Mouse (Mus musculus) CH12.LX (cell line): ENCODE measurements around the gene Dtnbp1. TPM values are rescaled to one million over a fixed set of nuclear protein-coding genes. Genes with fewer than 3 reads are reported as not detected.

Experiments used
- DNase-seq: peaks from one replicate; pipeline ENCODE4 v3.0.0-alpha.2; 2013; ENCODE audit errors: extremely low read depth
- H3K27ac ChIP-seq: 2 replicates; pipeline ENCODE4 v1.5.1; 2012; ENCODE audit warnings: low read depth, mild to moderate bottlenecking, control low read depth, moderate library complexity; ENCODE audit not compliant: insufficient read depth
- H3K27me3 ChIP-seq: replicated peaks from 2 replicates; pipeline ENCODE3; 2012; ENCODE audit warnings: inconsistent platforms
- H3K36me3 ChIP-seq, 2 experiments: replicated peaks in 1 of 2; 2 replicates each; pipeline versions ENCODE3 to v1.6.1; 2012; ENCODE audit warnings: inconsistent platforms in 1 of 2, low read length in 1 of 2, mild to moderate bottlenecking in 1 of 2, mixed read lengths in 1 of 2, moderate library complexity in 1 of 2; ENCODE audit not compliant: control insufficient read depth in 1 of 2, insufficient read depth in 1 of 2
- H3K4me1 ChIP-seq, 2 experiments: 2 replicates each; pipeline ENCODE4 v1.6.1; 2012; ENCODE audit warnings: inconsistent platforms in 1 of 2, moderate library complexity in 1 of 2; ENCODE audit not compliant: insufficient read depth in 2 of 2, control insufficient read depth in 1 of 2
- H3K4me2 ChIP-seq: 2 replicates; pipeline ENCODE4 v1.6.1; 2012; ENCODE audit warnings: low read depth, mild to moderate bottlenecking, control low read depth; ENCODE audit not compliant: poor library complexity, insufficient read depth, severe bottlenecking
- H3K4me3 ChIP-seq, 3 experiments: fragments of 150-350 bp in 1 of 3; sonication (generic) in 1 of 3; replicated peaks in 1 of 3; 2 replicates each; pipeline versions ENCODE3 to v1.5.1; 2011 to 2012; ENCODE audit warnings: low read depth in 2 of 3, low read length in 2 of 3, mild to moderate bottlenecking in 2 of 3, moderate library complexity in 2 of 3, control low read depth in 1 of 3, improper control_type of control experiment in 1 of 3, inconsistent platforms in 1 of 3, mixed read lengths in 1 of 3; ENCODE audit not compliant: poor library complexity in 1 of 3
- H3K79me2 ChIP-seq: replicated peaks from 2 replicates; pipeline ENCODE4 v1.6.1; 2012; ENCODE audit warnings: mild to moderate bottlenecking, moderate library complexity; ENCODE audit not compliant: control insufficient read depth, poor library complexity, insufficient read depth, severe bottlenecking; ENCODE audit errors: extremely low read depth
- H3K9ac ChIP-seq: 2 replicates; pipeline ENCODE4 v1.6.1; 2012; ENCODE audit warnings: low read depth, mild to moderate bottlenecking, control low read depth, moderate library complexity; ENCODE audit not compliant: insufficient read depth
- H3K9me3 ChIP-seq: replicated peaks from 2 replicates; pipeline ENCODE3; 2012; ENCODE audit warnings: low read length, inconsistent platforms, mixed read lengths
- BHLHE40 ChIP-seq: IDR thresholded peaks from 2 replicates; pipeline ENCODE4 v1.6.1; 2011; ENCODE audit warnings: mild to moderate bottlenecking, low read depth, low read length, improper control_type of control experiment
- CHD1 ChIP-seq: IDR thresholded peaks from 2 replicates; pipeline ENCODE4 v1.6.1; 2012; ENCODE audit warnings: low read depth, low read length, improper control_type of control experiment, inconsistent platforms
- CTCF ChIP-seq, 2 experiments: IDR thresholded peaks in 1 of 2; conservative IDR thresholded peaks in 1 of 2; 2 replicates each; pipeline ENCODE4 v1.5.1; 2011 to 2012; ENCODE audit warnings: low read depth in 2 of 2, low read length in 2 of 2, improper control_type of control experiment in 1 of 2, inconsistent platforms in 1 of 2, mild to moderate bottlenecking in 1 of 2, moderate library complexity in 1 of 2
- E2F4 ChIP-seq: IDR thresholded peaks from 2 replicates; pipeline ENCODE4 v1.6.1; 2011; ENCODE audit warnings: low read depth, low read length, improper control_type of control experiment; ENCODE audit not compliant: insufficient replicate concordance
- GABPA ChIP-seq: IDR thresholded peaks from 2 replicates; pipeline ENCODE4 v1.6.1; 2012; ENCODE audit warnings: low read depth, low read length, improper control_type of control experiment, inconsistent platforms; ENCODE audit not compliant: insufficient replicate concordance
- IRF4 ChIP-seq: IDR thresholded peaks from 2 replicates; pipeline ENCODE4 v1.6.1; 2014; ENCODE audit warnings: low read depth, mild to moderate bottlenecking, inconsistent platforms, low read length, improper control_type of control experiment
- JUN ChIP-seq: IDR thresholded peaks from 2 replicates; pipeline ENCODE4 v1.6.1; 2011; ENCODE audit warnings: low read depth, mild to moderate bottlenecking, low read length, improper control_type of control experiment, moderate library complexity; ENCODE audit not compliant: insufficient read depth
- MAFK ChIP-seq: IDR thresholded peaks from 2 replicates; pipeline ENCODE4 v1.6.1; 2011; ENCODE audit warnings: low read length, improper control_type of control experiment; ENCODE audit not compliant: insufficient replicate concordance
- MEF2A ChIP-seq: IDR thresholded peaks from 2 replicates; pipeline ENCODE4 v1.6.1; 2014; ENCODE audit warnings: low read depth, mild to moderate bottlenecking, inconsistent platforms, low read length, improper control_type of control experiment, borderline replicate concordance
- MXI1 ChIP-seq: IDR thresholded peaks from 2 replicates; pipeline ENCODE4 v1.6.1; 2011; ENCODE audit warnings: mild to moderate bottlenecking, low read depth, low read length, improper control_type of control experiment
- MYC ChIP-seq: IDR thresholded peaks from 2 replicates; pipeline ENCODE4 v1.6.1; 2011; ENCODE audit warnings: low read depth, mild to moderate bottlenecking, improper control_type of control experiment, low read length
- NELFE ChIP-seq: IDR thresholded peaks from 2 replicates; pipeline ENCODE4 v1.6.1; 2011; ENCODE audit warnings: low read depth, low read length, improper control_type of control experiment
- NRF1 ChIP-seq: IDR thresholded peaks from 2 replicates; pipeline ENCODE4 v1.6.1; 2014; ENCODE audit warnings: low read depth, mild to moderate bottlenecking, inconsistent platforms, low read length, improper control_type of control experiment, moderate library complexity
- RCOR1 ChIP-seq: conservative IDR thresholded peaks from 2 replicates; pipeline ENCODE4 v1.6.1; 2012; ENCODE audit warnings: low read depth, mild to moderate bottlenecking, inconsistent platforms, low read length, improper control_type of control experiment
- SMC3 ChIP-seq: IDR thresholded peaks from 2 replicates; pipeline ENCODE4 v1.6.1; 2011; ENCODE audit warnings: low read depth, low read length, improper control_type of control experiment
- TBP ChIP-seq: conservative IDR thresholded peaks from 2 replicates; pipeline ENCODE4 v1.6.1; 2011; ENCODE audit warnings: low read depth, low read length, improper control_type of control experiment
- USF1 ChIP-seq: IDR thresholded peaks from 2 replicates; pipeline ENCODE4 v1.6.1; 2014; ENCODE audit warnings: low read depth, mild to moderate bottlenecking, inconsistent platforms, low read length, improper control_type of control experiment
- ZKSCAN1 ChIP-seq: IDR thresholded peaks from 2 replicates; pipeline ENCODE4 v1.6.1; 2012; ENCODE audit warnings: low read depth, inconsistent platforms, low read length, improper control_type of control experiment, borderline replicate concordance
- ZNF384 ChIP-seq: IDR thresholded peaks from 2 replicates; pipeline ENCODE4 v1.6.1; 2012; ENCODE audit warnings: low read depth, low read length, improper control_type of control experiment, inconsistent platforms
- dilution Hi-C: fragments of 300-500 bp; cut with MboI; formaldehyde crosslinking; loops from 2 replicates; pipeline ENCODE4 v1.14.3; 2020; ENCODE audit warnings: low sequenced_read_pairs; ENCODE audit not compliant: extremely low pct_unique_long_range_greater_than_20kb, extremely low pct_ligation_motif_present
- in situ Hi-C: fragments of 300-500 bp; cut with MboI; formaldehyde crosslinking; loops from 3 replicates; pipeline ENCODE4 v1.14.3; 2019; ENCODE audit warnings: low sequenced_read_pairs, low pct_ligation_motif_present, low pct_unique_long_range_greater_than_20kb, mixed read lengths
- polyA plus RNA-seq: library from polyadenylated mRNA; unstranded; fragments of >175 nt; gene quantifications from 2 replicates; pipeline ENCODE4 v1.2.1, GENCODE M21; 2012; ENCODE audit warnings: low read depth; ENCODE audit not compliant: insufficient read length
- total RNA-seq, 2 experiments: library from RNA; depleted of rRNA; stranded (reverse); fragments of 300-350 nt in 1 of 2; fragments of >200 nt in 1 of 2; gene quantifications; 2 replicates each; pipeline ENCODE4 v1.2.3; 2012 to 2014

Dtnbp1 gene
- total and polyA plus RNA-seq, 3 experiments = 32.4 to 69.2 (median 35.9) TPM

DNA sequence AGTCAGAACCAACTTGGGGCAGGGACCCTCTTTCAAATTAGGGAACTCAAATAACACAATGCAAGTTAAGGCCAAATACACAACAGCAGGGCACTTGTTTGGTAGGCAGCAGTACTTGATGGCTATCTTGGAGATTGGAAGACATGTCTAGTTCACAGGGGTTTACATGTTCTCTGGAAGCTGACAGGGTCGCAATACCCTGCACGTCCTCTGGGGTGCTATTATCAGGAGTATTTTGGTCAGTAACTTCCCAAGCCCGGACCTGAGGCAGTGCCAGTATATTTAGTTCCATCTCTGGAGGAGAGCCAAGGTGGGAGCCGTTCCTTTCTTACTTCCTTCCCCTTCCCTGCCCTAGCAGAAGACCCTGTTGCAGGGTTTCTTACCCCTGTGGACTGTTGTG is 86.0 kb downstream of the Dtnbp1 start:
- Histone ChIP-seq H3K27ac (no peak overlapping the region), H3K36me3 (peaks cover 67 to 97% of the 10 kb centered on the region in 2 experiments), H3K9ac (no peak overlapping the region), H3K4me2 (no peak overlapping the region), H3K9me3 (no peaks in the 10 kb centered on the region), H3K79me2 (no peaks in the 10 kb centered on the region), H3K4me3 (no peak overlapping the region), H3K27me3 (no peaks in the 10 kb centered on the region), H3K4me1 (no peaks in the 10 kb centered on the region)
- DNase-seq = peak; percentile 17
- dilution Hi-C loops = no loop called here
- TF ChIP-seq CHD1 (no peak), CTCF (conservative IDR thresholded peaks at IDR 0.05 in 1 of 2, IDR thresholded peaks at IDR 0.05 in 1 of 2; ENCODE audit: low read depth in 2 of 2, low read length in 2 of 2) (peak; percentile 41 to 52)
- in situ Hi-C loops = no loop called here

DNA sequence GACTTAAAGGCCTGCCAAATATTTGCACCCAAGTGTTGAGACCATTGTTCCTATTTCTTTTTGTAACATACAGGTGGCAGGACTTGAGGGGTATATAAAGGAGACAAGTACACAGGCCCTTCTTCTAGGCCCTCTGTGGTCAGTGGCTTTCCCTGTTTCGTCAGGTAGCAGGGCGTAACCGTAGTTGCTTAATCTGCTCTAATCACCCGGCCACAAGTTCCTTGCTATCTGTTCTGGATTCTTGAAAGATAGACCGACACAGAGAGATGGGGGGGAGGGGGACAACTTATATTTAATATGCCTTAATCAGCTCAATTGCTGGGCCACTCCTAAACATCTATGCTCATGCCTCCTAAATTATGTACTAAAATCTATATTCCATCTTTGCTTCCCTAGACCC is 86.6 kb downstream of the Dtnbp1 start:
- Histone ChIP-seq H3K4me2 (no peak overlapping the region), H3K9ac (no peak overlapping the region), H3K79me2 (no peaks in the 10 kb centered on the region), H3K4me3 (no peak overlapping the region), H3K4me1 (no peaks in the 10 kb centered on the region), H3K27me3 (no peaks in the 10 kb centered on the region), H3K36me3 (peaks cover 63 to 97% of the 10 kb centered on the region in 2 experiments), H3K9me3 (no peaks in the 10 kb centered on the region), H3K27ac (no peak overlapping the region)
- DNase-seq = no peak
- in situ Hi-C loops (no loop called here), dilution Hi-C loops (no loop called here)
- TF ChIP-seq E2F4 (no peak), TBP (no peak), MEF2A (no peak), ZNF384 (no peak), BHLHE40 (no peak), ZKSCAN1 (no peak), CHD1 (no peak), MAFK (no peak), IRF4 (no peak), NRF1 (no peak), NELFE (no peak), USF1 (no peak), SMC3 (no peak), RCOR1 (no peak), MXI1 (no peak), GABPA (no peak), JUN (no peak), MYC (no peak)
